In the genomic region with DNA sequence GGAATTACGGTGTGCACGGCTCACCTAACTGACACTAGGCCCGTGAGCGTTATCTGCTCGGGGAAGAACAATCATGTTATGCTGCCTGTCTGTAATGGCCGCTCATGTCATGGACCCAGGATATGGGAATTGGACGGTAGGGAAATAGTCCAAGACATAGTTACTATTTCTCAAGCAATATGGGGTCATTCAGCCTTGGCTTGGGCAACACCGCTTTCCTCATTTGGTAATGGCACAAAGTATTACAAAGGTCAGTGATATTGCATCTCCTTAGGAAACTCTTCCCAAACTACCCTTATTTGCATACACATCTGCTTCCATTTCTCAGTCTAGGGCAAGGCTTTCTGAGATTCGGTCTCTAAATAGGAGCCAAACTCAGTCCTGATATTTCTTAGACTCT, we compare ENCODE assay signal across 20 mouse cellular contexts. TPM values are rescaled to one million over a fixed set of nuclear protein-coding genes. Genes with fewer than 3 reads are reported as not detected.
DNase-seq lines count a peak whose midpoint lies in the region; ATAC-seq and TF ChIP-seq lines count a peak whose summit lies in the region.
"Had no signal": no experiment of that assay in that cellular context is flagged by ENCODE, and none has a peak within 500 bp of the region (broad histone marks: within the 10 kb centered on the region; RNA-seq: fewer than 3 reads in every experiment).

No protein-coding gene starts in this region.

- H3K4me1 ChIP-seq in lung, postnatal 0 days (ENCODE audit: insufficient read depth, low read depth, low read length): peaks cover 8% of the 10 kb centered on the region; the same call in 1 of the 2 replicates
- H3K4me1 ChIP-seq in intestine, postnatal 0 days (replicated peaks; ENCODE audit: control insufficient read depth, insufficient read depth, low read length): peaks cover 4% of the 10 kb centered on the region
- H3K4me1 ChIP-seq in kidney, adult 2 months (ENCODE audit: control insufficient read depth, insufficient read depth, low read length): no peaks in the 10 kb centered on the region

- TF ChIP-seq EP300 in lung, postnatal 0 days (IDR thresholded peaks at IDR 0.05): 0 out of 2 replicates have a peak, but pooled peaks have one; percentile 16

- TF ChIP-seq CTCF in lung, postnatal 0 days (IDR thresholded peaks at IDR 0.05): no peak
- TF ChIP-seq CTCF in intestine, postnatal 0 days (IDR thresholded peaks at IDR 0.05; ENCODE audit: low read depth): no peak
- TF ChIP-seq CTCF in kidney, adult 2 months (conservative IDR thresholded peaks at IDR 0.05; ENCODE audit: insufficient read depth, insufficient read length, low read depth, low read length): no peak

- WGBS in lung, postnatal 0 days: 84% methylated on average over 9 of the region's 9 CpGs
- WGBS in intestine, postnatal 0 days: 62% methylated on average over 9 of the region's 9 CpGs
- 90% methylated on average over 9 of the region's 9 CpGs for WGBS in kidney, adult 2 months

- no peak overlapping the region for H3K4me3 ChIP-seq in lung, postnatal 0 days (ENCODE audit: low read depth, low read length)
- H3K4me3 ChIP-seq in intestine, postnatal 0 days (ENCODE audit: low read depth, low read length): no peak overlapping the region
- H3K4me3 ChIP-seq in kidney, adult 2 months (ENCODE audit: insufficient read depth, low read depth, low read length): no peak overlapping the region
- H3K4me3 ChIP-seq: embryonic facial prominence, embryonic 10.5 days; forebrain, embryonic 13.5 days; heart, embryonic 13.5 days; hindbrain, embryonic 15.5 days had no signal

- no peak for ATAC-seq in lung, postnatal 0 days
- ATAC-seq in intestine, postnatal 0 days: 0 out of 2 replicates have a peak, but pooled peaks have one; percentile 10
- ATAC-seq: CD4-positive, CD25-positive, alpha-beta regulatory T cell, adult 4 months; forebrain, embryonic 13.5 days; forebrain, postnatal 0 days had no signal

- DNase-seq in adrenal gland, adult 2 months: peak; percentile 52
- DNase-seq in adrenal gland, adult 18-20 months (ENCODE audit: low spot score in 2 of 2): no peak
- DNase-seq in lung, postnatal 0 days (ENCODE audit: low spot score): peak; percentile 31
- DNase-seq in lung, postnatal 4 days: no peak
- DNase-seq in layer of hippocampus, adult 8-10 months (ENCODE audit: low spot score in 2 of 2): no peak
- no peak for DNase-seq in kidney, adult 2 months
- DNase-seq: B cell, adult 2 months; cerebellum, adult 18-20 months; cerebellum, adult 9-11 months; cerebellum, postnatal 36 days; forebrain, postnatal 0 days; gastrocnemius, postnatal 14 days; heart, postnatal 36 days had no signal

- no peak for TF ChIP-seq POLR2A in kidney, adult 2 months (IDR thresholded peaks at IDR 0.05; ENCODE audit: low read depth, low read length)

- no peak overlapping the region for H3K9ac ChIP-seq in lung, postnatal 0 days (replicated peaks; ENCODE audit: low read depth)
- H3K9ac ChIP-seq in intestine, postnatal 0 days (ENCODE audit: low read depth, low read length): no peak overlapping the region
- H3K9ac ChIP-seq: forebrain, embryonic 13.5 days; forebrain, postnatal 0 days; heart, embryonic 13.5 days; hindbrain, embryonic 15.5 days had no signal

- no peak overlapping the region for H3K27ac ChIP-seq in lung, postnatal 0 days (ENCODE audit: low read length)
- peak overlapping the region; percentile 50 for H3K27ac ChIP-seq in intestine, postnatal 0 days (ENCODE audit: low read depth, low read length)
- H3K27ac ChIP-seq in kidney, adult 2 months (ENCODE audit: insufficient read depth, low read depth, low read length): no peak overlapping the region
- H3K27ac ChIP-seq: embryonic facial prominence, embryonic 10.5 days; forebrain, embryonic 13.5 days; heart, embryonic 13.5 days; hindbrain, embryonic 15.5 days had no signal

- no peaks in the 10 kb centered on the region for H3K27me3 ChIP-seq in lung, postnatal 0 days (replicated peaks; ENCODE audit: insufficient read depth, low read length)
- no peaks in the 10 kb centered on the region for H3K27me3 ChIP-seq in intestine, postnatal 0 days (replicated peaks; ENCODE audit: control insufficient read depth, insufficient read depth, low read length)
- no peaks in the 10 kb centered on the region for H3K27me3 ChIP-seq in kidney, adult 2 months (replicated peaks; ENCODE audit: control insufficient read depth, insufficient read depth, low read length)
- H3K27me3 ChIP-seq: forebrain, embryonic 13.5 days; heart, embryonic 13.5 days; hindbrain, embryonic 15.5 days had no signal

- no peak overlapping the region for H3K4me2 ChIP-seq in lung, postnatal 0 days (replicated peaks; ENCODE audit: low read depth, low read length)
- no peak overlapping the region for H3K4me2 ChIP-seq in intestine, postnatal 0 days (replicated peaks; ENCODE audit: low read depth)
- H3K4me2 ChIP-seq: forebrain, embryonic 13.5 days; heart, embryonic 13.5 days; hindbrain, embryonic 15.5 days had no signal

- no peaks in the 10 kb centered on the region for H3K36me3 ChIP-seq in lung, postnatal 0 days (ENCODE audit: insufficient read depth, low read length)
- peaks cover 15% of the 10 kb centered on the region for H3K36me3 ChIP-seq in intestine, postnatal 0 days (ENCODE audit: control insufficient read depth, insufficient read depth)
- no peaks in the 10 kb centered on the region for H3K36me3 ChIP-seq in kidney, adult 2 months (ENCODE audit: control insufficient read depth, insufficient read depth, low read length)

- H3K9me3 ChIP-seq in lung, postnatal 0 days (ENCODE audit: low read length): no peaks in the 10 kb centered on the region
- no peaks in the 10 kb centered on the region for H3K9me3 ChIP-seq in intestine, postnatal 0 days (ENCODE audit: control insufficient read depth)
- H3K9me3 ChIP-seq: embryonic facial prominence, embryonic 10.5 days; forebrain, embryonic 13.5 days; G1E; heart, embryonic 13.5 days; hindbrain, embryonic 15.5 days had no signal

RNA-seq across cellular contexts. Expression of a gene that starts 8.2 kb away (rescaled TPM):
- 10 to 100 TPM; 31.9 to 36.9 TPM for total RNA-seq in adrenal gland, adult 2 months (2021)
- polyA plus RNA-seq in adrenal gland, adult 2 months (2012; rRNA removed): 104 and 107 TPM in 2 replicates
- 10 to 100 TPM; 31.7 to 34.1 TPM for total RNA-seq in adrenal gland, adult 18-20 months (2021)
- polyA plus RNA-seq in lung, postnatal 0 days (2015; fragmentation: Nextera tagmentation; extraction: Ambion mirVana): 3.9 and 4.5 TPM in 2 replicates
- polyA plus RNA-seq in intestine, postnatal 0 days (2015; fragmentation: Nextera tagmentation; extraction: Ambion mirVana): 4.0 and 4.4 TPM in 2 replicates
- total RNA-seq in layer of hippocampus, adult 8-10 months (2022): 10 to 100 TPM; 33.2 to 34.0 (median 33.8) TPM
- polyA plus RNA-seq in kidney, adult 2 months (2012; rRNA removed): 38.6 and 47.8 TPM in 2 replicates

RNA-seq across cellular contexts. Expression of a gene that starts 56.5 kb away (rescaled TPM):
- total RNA-seq in adrenal gland, adult 2 months (2021): 1 to 10 TPM; 1.9 to 2.8 TPM
- polyA plus RNA-seq in adrenal gland, adult 2 months (2012; rRNA removed): 3.3 and 4.1 TPM in 2 replicates
- 1 to 10 TPM; 1.1 to 1.2 TPM for total RNA-seq in adrenal gland, adult 18-20 months (2021)
- polyA plus RNA-seq in lung, postnatal 0 days (2015; fragmentation: Nextera tagmentation; extraction: Ambion mirVana): 4.8 and 6.6 TPM in 2 replicates
- 1.5 and 1.8 TPM in 2 replicates for polyA plus RNA-seq in intestine, postnatal 0 days (2015; fragmentation: Nextera tagmentation; extraction: Ambion mirVana)
- total RNA-seq in layer of hippocampus, adult 8-10 months (2022): 1 to 10 TPM; 1.6 to 3.1 (median 2.5) TPM
- polyA plus RNA-seq in kidney, adult 2 months (2012; rRNA removed): 6.2 and 6.6 TPM in 2 replicates
- total RNA-seq: G1E had no signal

Comparison
In these comparisons a context has a peak if more than half of its experiments do, and no peak if none do; other contexts are left out.
1. DNase-seq: peak in adrenal gland, adult 2 months (single experiment) and lung, postnatal 0 days (single experiment); none in adrenal gland, adult 18-20 months (0 of 2), lung, postnatal 4 days (0 of 2), layer of hippocampus, adult 8-10 months (0 of 2) and kidney, adult 2 months (single experiment).